Mouse (Mus musculus) lung, postnatal 0 days (tissue): Measurements from ENCODE around the gene Rnf215.

Experiments
- CTCF ChIP-seq: IDR thresholded peaks from 2 replicates; pipeline ENCODE4 v1.5.1; 2016; ENCODE audit warnings: antibody characterized with exemption, mild to moderate bottlenecking
- EP300 ChIP-seq: IDR thresholded peaks from 2 replicates; pipeline ENCODE4 v1.6.1; 2016; ENCODE audit warnings: antibody characterized with exemption, mild to moderate bottlenecking, control low read depth

DNA sequence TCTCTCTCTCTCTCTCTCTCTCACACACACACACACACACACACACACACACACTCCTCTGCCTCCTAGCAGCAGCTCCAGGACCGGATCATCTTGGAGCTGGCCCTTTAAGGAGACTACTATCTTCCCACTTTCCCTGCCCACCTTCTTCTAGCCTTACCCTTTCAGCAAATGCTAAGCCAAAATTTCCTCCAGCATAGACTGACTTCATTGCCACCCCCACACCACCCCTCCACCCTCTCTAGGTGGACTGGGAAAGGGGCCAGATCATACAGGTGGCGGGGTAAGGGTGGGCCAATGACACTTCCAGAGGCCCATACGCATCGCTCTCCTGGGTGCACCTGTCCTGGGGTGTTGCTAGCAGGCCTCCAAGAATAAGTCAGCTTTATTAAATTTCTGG is 19.6 kb upstream of the Rnf215 start:
- TF ChIP-seq CTCF (no peak), EP300 (no peak)
